Mouse (Mus musculus) embryonic facial prominence, embryonic 10.5 days (tissue): ENCODE measurements around the gene Acsm2. TPM values are rescaled to one million over a fixed set of nuclear protein-coding genes. Genes with fewer than 3 reads are reported as not detected.

Experiments used
- DNase-seq: peaks from one replicate; pipeline ENCODE4 v3.0.0-alpha.2; 2017; ENCODE audit warnings: low spot score
- H3K27ac ChIP-seq: fragments of 300-500 bp; sonication (generic); replicated peaks from 2 replicates; pipeline ENCODE4 v1.5.1; 2016; ENCODE audit warnings: mild to moderate bottlenecking
- H3K27me3 ChIP-seq: fragments of 300-500 bp; sonication (generic); replicated peaks from 2 replicates; pipeline ENCODE4 v1.6.1; 2016; ENCODE audit warnings: low read depth, mild to moderate bottlenecking; ENCODE audit not compliant: poor library complexity, severe bottlenecking
- H3K36me3 ChIP-seq: fragments of 300-500 bp; sonication (generic); replicated peaks from 2 replicates; pipeline ENCODE4 v1.6.1; 2016; ENCODE audit warnings: mild to moderate bottlenecking, moderate library complexity
- H3K4me1 ChIP-seq: fragments of 300-500 bp; sonication (generic); 2 replicates; pipeline ENCODE4 v1.6.1; 2016
- H3K4me3 ChIP-seq: fragments of 300-500 bp; sonication (generic); 2 replicates; pipeline ENCODE4 v1.5.1; 2016; ENCODE audit warnings: mild to moderate bottlenecking, moderate library complexity
- H3K9me3 ChIP-seq: fragments of 300-500 bp; sonication (generic); 2 replicates; pipeline ENCODE4 v1.6.1; 2016; ENCODE audit warnings: mild to moderate bottlenecking
- WGBS: fragments of 180-500 bp; shearing (Covaris S2); methylation state at CpG from one replicate; pipeline ENCODE4 v1.1.7; 2016; 5-methylcytosine and 5-hydroxymethylcytosine counted together
- polyA plus RNA-seq: library from polyadenylated mRNA; unstranded; fragments of >200 nt; fragmentation: Nextera tagmentation; extraction: Ambion mirVana; gene quantifications from 2 replicates; pipeline ENCODE4 v1.2.1, GENCODE M21; 2016

The Acsm2 gene
- polyA plus RNA-seq, 1 experiment from 2014 or later, result not detected

- no peak overlapping the region for H3K4me3 ChIP-seq
- WGBS, result 74% methylated on average over 2 of the region's 2 CpGs
- H3K4me1 ChIP-seq, result no peaks in the 10 kb centered on the region
- no peaks in the 10 kb centered on the region for H3K9me3 ChIP-seq
- no peaks in the 10 kb centered on the region for H3K27me3 ChIP-seq
- no peaks in the 10 kb centered on the region for H3K36me3 ChIP-seq
- H3K27ac ChIP-seq, result no peak overlapping the region
- no peak for DNase-seq
Measured at GRCm38 (mm10) chr7:119596536-119596935, 42.4 kb downstream of the Acsm2 start.

GRCm38 (mm10) chr7:119601195-119601953 is 47.2 kb downstream of the Acsm2 start:
- H3K27ac ChIP-seq, result no peak overlapping the region

GRCm38 (mm10) chr7:119601954-119602317 is 47.8 kb downstream of the Acsm2 start:
- Histone ChIP-seq H3K27me3 (no peaks in the 10 kb centered on the region), H3K9me3 (no peaks in the 10 kb centered on the region), H3K4me3 (no peak overlapping the region), H3K4me1 (no peaks in the 10 kb centered on the region), H3K27ac (no peak overlapping the region), H3K36me3 (no peaks in the 10 kb centered on the region)
- DNase-seq, result no peak
- WGBS, result 78% methylated on average over 1 of the region's 1 CpGs

More at GRCm38 (mm10) chr7:119601195-119601953, 47.2 kb downstream of the Acsm2 start:
- H3K9me3 ChIP-seq, result no peaks in the 10 kb centered on the region
- no peaks in the 10 kb centered on the region for H3K4me1 ChIP-seq
- DNase-seq, result no peak
- H3K27me3 ChIP-seq, result no peaks in the 10 kb centered on the region
- WGBS, result 90% methylated on average over 2 of the region's 2 CpGs
- no peaks in the 10 kb centered on the region for H3K36me3 ChIP-seq
- no peak overlapping the region for H3K4me3 ChIP-seq

GRCm38 (mm10) chr7:119604903-119605483 is 50.9 kb downstream of the Acsm2 start:
- H3K27ac ChIP-seq, result no peak overlapping the region
- no peaks in the 10 kb centered on the region for H3K27me3 ChIP-seq
- no peaks in the 10 kb centered on the region for H3K36me3 ChIP-seq
- H3K4me1 ChIP-seq, result no peaks in the 10 kb centered on the region
- H3K9me3 ChIP-seq, result no peaks in the 10 kb centered on the region
- no peak for DNase-seq
- H3K4me3 ChIP-seq, result no peak overlapping the region
- 80% methylated on average over 2 of the region's 2 CpGs for WGBS

- no peaks in the 10 kb centered on the region for H3K27me3 ChIP-seq
- H3K4me3 ChIP-seq, result no peak overlapping the region
- no peak overlapping the region for H3K27ac ChIP-seq
- H3K36me3 ChIP-seq, result no peaks in the 10 kb centered on the region
- 80% methylated on average over 9 of the region's 9 CpGs for WGBS
- no peaks in the 10 kb centered on the region for H3K9me3 ChIP-seq
- no peak for DNase-seq
- no peaks in the 10 kb centered on the region for H3K4me1 ChIP-seq
Measured at GRCm38 (mm10) chr7:119605926-119606663, 52.0 kb downstream of the Acsm2 start.

GRCm38 (mm10) chr7:119606664-119607076 is 52.5 kb downstream of the Acsm2 start, which contains the start of gene Acsm1:
Gene Acsm1, plus strand, starts transcription at chr7:119607026.
- DNase-seq, result no peak
- H3K9me3 ChIP-seq, result no peaks in the 10 kb centered on the region
- 82% methylated on average over 5 of the region's 5 CpGs for WGBS
- H3K4me1 ChIP-seq, result no peaks in the 10 kb centered on the region
- no peaks in the 10 kb centered on the region for H3K36me3 ChIP-seq
- H3K4me3 ChIP-seq, result no peak within 1 kb of the TSS
- no peaks in the 10 kb centered on the region for H3K27me3 ChIP-seq
- H3K27ac ChIP-seq, result no peak within 1 kb of the TSS

- Histone ChIP-seq H3K27me3 (no peaks in the 10 kb centered on the region), H3K27ac (no peak overlapping the region), H3K36me3 (no peaks in the 10 kb centered on the region), H3K9me3 (no peaks in the 10 kb centered on the region), H3K4me1 (no peaks in the 10 kb centered on the region), H3K4me3 (no peak overlapping the region)
- WGBS, result 83% methylated on average over 9 of the region's 9 CpGs
- DNase-seq, result no peak
Measured at GRCm38 (mm10) chr7:119607796-119608515, 53.8 kb downstream of the Acsm2 start.

GRCm38 (mm10) chr7:119616531-119616930 is 62.4 kb downstream of the Acsm2 start:
- Histone ChIP-seq H3K9me3 (no peaks in the 10 kb centered on the region), H3K36me3 (no peaks in the 10 kb centered on the region), H3K4me3 (no peak overlapping the region), H3K27me3 (no peaks in the 10 kb centered on the region), H3K4me1 (no peaks in the 10 kb centered on the region), H3K27ac (no peak overlapping the region)
- DNase-seq, result no peak
- 72% methylated on average over 1 of the region's 1 CpGs for WGBS

- no peak overlapping the region for H3K4me3 ChIP-seq
- no peaks in the 10 kb centered on the region for H3K36me3 ChIP-seq
- no peaks in the 10 kb centered on the region for H3K27me3 ChIP-seq
- H3K27ac ChIP-seq, result no peak overlapping the region
- 85% methylated on average over 6 of the region's 6 CpGs for WGBS
- H3K9me3 ChIP-seq, result no peaks in the 10 kb centered on the region
- no peak for DNase-seq
- H3K4me1 ChIP-seq, result no peaks in the 10 kb centered on the region
Measured at GRCm38 (mm10) chr7:119617593-119617992, 63.5 kb downstream of the Acsm2 start.

- Histone ChIP-seq H3K4me1 (no peaks in the 10 kb centered on the region), H3K27ac (no peak overlapping the region), H3K4me3 (no peak overlapping the region), H3K27me3 (no peaks in the 10 kb centered on the region), H3K36me3 (no peaks in the 10 kb centered on the region), H3K9me3 (no peaks in the 10 kb centered on the region)
- WGBS, result 67% methylated on average over 4 of the region's 4 CpGs
- DNase-seq, result no peak
Measured at GRCm38 (mm10) chr7:119618209-119618935, 64.2 kb downstream of the Acsm2 start.

GRCm38 (mm10) chr7:119620157-119620556 is 66.0 kb downstream of the Acsm2 start:
- no peaks in the 10 kb centered on the region for H3K9me3 ChIP-seq
- no peaks in the 10 kb centered on the region for H3K4me1 ChIP-seq
- H3K27me3 ChIP-seq, result no peaks in the 10 kb centered on the region
- no peak overlapping the region for H3K4me3 ChIP-seq
- no peaks in the 10 kb centered on the region for H3K36me3 ChIP-seq
- H3K27ac ChIP-seq, result no peak overlapping the region
- no peak for DNase-seq

- no peak for DNase-seq
- Histone ChIP-seq H3K9me3 (no peaks in the 10 kb centered on the region), H3K36me3 (no peaks in the 10 kb centered on the region), H3K4me3 (no peak overlapping the region), H3K27me3 (no peaks in the 10 kb centered on the region), H3K27ac (no peak overlapping the region), H3K4me1 (no peaks in the 10 kb centered on the region)
Measured at GRCm38 (mm10) chr7:119638773-119639172, 84.6 kb downstream of the Acsm2 start.
